Mouse (Mus musculus) liver, embryonic 11.5 days (tissue): ENCODE results near the gene Mrpl47. TPM values are rescaled to one million over a fixed set of nuclear protein-coding genes. Genes with fewer than 3 reads are reported as not detected.
A peak's percentile ranks its signal among the peaks of the same experiment; 100 is the strongest.

Source experiments
- ATAC-seq: fragments of 200-750 bp; cut with Nextera tagmentation; replicated peaks from 2 replicates; pipeline ENCODE4 v1.8.0; 2017; ENCODE audit warnings: moderate number of reproducible peaks, mild to moderate bottlenecking, moderate TSS enrichment, moderate library complexity; ENCODE audit not compliant: low FRiP score
- DNase-seq: peaks from one replicate; pipeline ENCODE4 v3.0.0-alpha.2; 2017; ENCODE audit warnings: low spot score
- H3K27ac ChIP-seq: fragments of 300-500 bp; sonication (generic); 2 replicates; pipeline ENCODE4 v1.5.1; 2014; ENCODE audit warnings: mild to moderate bottlenecking, low read depth, low read length, control low read depth
- H3K27me3 ChIP-seq: fragments of 300-500 bp; sonication (generic); replicated peaks from 2 replicates; pipeline ENCODE4 v1.6.1; 2014; ENCODE audit warnings: low read length, mixed read lengths; ENCODE audit not compliant: control insufficient read depth, insufficient read depth
- H3K36me3 ChIP-seq: fragments of 300-500 bp; sonication (generic); 2 replicates; pipeline ENCODE4 v1.6.1; 2014; ENCODE audit warnings: mild to moderate bottlenecking, low read length, moderate library complexity, mixed read lengths; ENCODE audit not compliant: control insufficient read depth, insufficient read depth
- H3K4me1 ChIP-seq: fragments of 300-500 bp; sonication (generic); replicated peaks from 2 replicates; pipeline ENCODE4 v1.6.1; 2014; ENCODE audit warnings: low read length, mixed read lengths; ENCODE audit not compliant: control insufficient read depth, insufficient read depth
- H3K4me2 ChIP-seq: fragments of 300-500 bp; sonication (generic); 2 replicates; pipeline ENCODE4 v1.6.1; 2014; ENCODE audit warnings: mild to moderate bottlenecking, control low read depth, moderate library complexity
- H3K4me3 ChIP-seq: fragments of 300-500 bp; sonication (generic); 2 replicates; pipeline ENCODE4 v1.5.1; 2014; ENCODE audit warnings: low read depth, low read length, control low read depth
- H3K9ac ChIP-seq: fragments of 300-500 bp; sonication (generic); 2 replicates; pipeline ENCODE4 v1.6.1; 2014; ENCODE audit warnings: low read depth, low read length, control low read depth
- H3K9me3 ChIP-seq: fragments of 300-500 bp; sonication (generic); 2 replicates; pipeline ENCODE4 v1.6.1; 2016; ENCODE audit warnings: low read length, inconsistent platforms, mixed read lengths; ENCODE audit not compliant: control insufficient read depth
- WGBS: fragments of 180-500 bp; shearing (Covaris S2); extraction: QIAGEN DNeasy Blood & Tissue Kit; methylation state at CpG from one replicate; pipeline ENCODE4 v1.1.7; 2014; 5-methylcytosine and 5-hydroxymethylcytosine counted together
- polyA plus RNA-seq: library from polyadenylated mRNA; unstranded; fragments of >200 nt; fragmentation: Nextera tagmentation; extraction: Ambion mirVana; gene quantifications from 2 replicates; pipeline ENCODE4 v1.2.1, GENCODE M21; 2014

The Mrpl47 gene
- polyA plus RNA-seq, 1 experiment from 2014 or later: 50.5 TPM

DNA sequence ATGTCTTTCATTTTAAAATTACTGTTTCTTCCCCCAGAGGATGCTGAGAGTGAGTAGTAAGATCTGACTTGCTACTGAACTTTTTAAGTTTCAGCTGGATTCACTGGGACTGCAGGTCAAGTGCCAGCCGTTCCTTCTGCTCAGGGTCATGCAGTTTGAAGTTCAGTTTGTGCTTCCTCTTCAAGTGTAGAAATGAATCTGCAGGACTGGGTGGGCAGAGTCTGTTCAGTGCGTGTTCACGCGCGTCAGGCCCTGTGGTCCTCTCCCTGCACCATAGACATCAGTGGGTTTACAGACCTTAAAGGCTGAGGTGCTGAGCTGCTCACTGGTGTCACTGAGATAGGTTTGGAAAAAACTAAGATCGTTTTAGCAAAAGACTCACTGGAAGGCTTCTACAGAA lies 7.6 kb upstream of the Mrpl47 start:
- no peak for DNase-seq
- Histone ChIP-seq H3K9ac (no peak overlapping the region), H3K4me3 (no peak overlapping the region), H3K36me3 (peaks cover 28% of the 10 kb centered on the region), H3K27ac (no peak overlapping the region), H3K4me1 (no peaks in the 10 kb centered on the region), H3K27me3 (no peaks in the 10 kb centered on the region), H3K9me3 (no peaks in the 10 kb centered on the region), H3K4me2 (no peak overlapping the region)
- ATAC-seq: no peak
- 97% methylated on average over 6 of the region's 6 CpGs for WGBS

DNA sequence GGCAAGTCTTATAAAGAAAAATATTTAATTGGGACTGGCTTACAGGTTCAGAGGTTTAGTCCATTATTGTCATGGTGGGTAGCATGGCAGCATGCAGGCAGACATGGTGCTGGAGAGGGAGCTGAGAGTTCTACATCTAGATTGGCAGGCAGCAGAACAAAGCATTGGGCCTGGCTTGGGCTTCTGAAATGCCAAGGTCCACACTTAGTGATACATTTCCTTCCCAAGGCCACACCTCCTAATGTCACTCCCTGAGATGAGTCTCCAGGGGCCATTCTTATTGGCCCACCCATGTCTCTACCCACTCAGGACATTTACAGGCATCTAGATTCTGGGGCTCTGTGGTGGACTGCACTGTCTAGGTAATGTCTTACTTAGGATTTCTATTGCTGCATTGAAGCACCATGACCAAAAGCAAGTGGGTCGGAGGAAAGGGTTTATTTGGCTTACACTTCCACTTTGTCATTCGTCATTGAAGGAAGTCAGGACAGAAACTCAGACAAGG lies 4.9 kb upstream of the Mrpl47 start:
- Histone ChIP-seq H3K4me2 (no peak overlapping the region), H3K27ac (no peak overlapping the region), H3K36me3 (peaks cover 12% of the 10 kb centered on the region), H3K27me3 (no peaks in the 10 kb centered on the region), H3K4me1 (peaks cover 11% of the 10 kb centered on the region), H3K4me3 (no peak overlapping the region), H3K9ac (no peak overlapping the region), H3K9me3 (no peaks in the 10 kb centered on the region)
- no peak for DNase-seq
- no peak for ATAC-seq
- 70% methylated on average over 2 of the region's 2 CpGs for WGBS

- Histone ChIP-seq H3K9me3 (no peaks in the 10 kb centered on the region), H3K4me2 (peak overlapping the region; percentile 83; the same call in 1 of the 2 replicates), H3K36me3 (no peaks in the 10 kb centered on the region; the same call in 1 of the 2 replicates), H3K27ac (no peak overlapping the region), H3K4me3 (peak overlapping the region; percentile 96; the same call in 1 of the 2 replicates), H3K9ac (no peak overlapping the region), H3K4me1 (peaks cover 13% of the 10 kb centered on the region), H3K27me3 (no peaks in the 10 kb centered on the region)
- DNase-seq (no peak), ATAC-seq (no peak)
- 90% methylated on average over 5 of the region's 5 CpGs for WGBS
Observed at GRCm38 (mm10) chr3:32738549-32738948, 1.1 kb upstream of the Mrpl47 start.

GRCm38 (mm10) chr3:32736244-32737171 lies 897 bp downstream of the Mrpl47 start, which contains the start of gene Ndufb5:
TSS of gene Ndufb5 (plus strand) at chr3:32736990.
- ATAC-seq (peak; percentile 92), DNase-seq (peak; percentile 92)
- Histone ChIP-seq H3K36me3 (peaks cover 10% of the 10 kb centered on the region), H3K4me2 (peak within 1 kb of the TSS; percentile 83), H3K27ac (peak within 1 kb of the TSS; percentile 78), H3K4me1 (peaks cover 13% of the 10 kb centered on the region), H3K27me3 (no peaks in the 10 kb centered on the region), H3K9ac (peak within 1 kb of the TSS; percentile 91), H3K4me3 (peak within 1 kb of the TSS; percentile 96), H3K9me3 (no peaks in the 10 kb centered on the region)
- under 1% methylated on average over 62 of the region's 62 CpGs for WGBS

GRCm38 (mm10) chr3:32727861-32728260 lies 9.5 kb downstream of the Mrpl47 start:
- Histone ChIP-seq H3K27ac (no peak overlapping the region), H3K4me3 (no peak overlapping the region), H3K4me1 (no peaks in the 10 kb centered on the region), H3K36me3 (peaks cover 49% of the 10 kb centered on the region), H3K27me3 (no peaks in the 10 kb centered on the region), H3K9me3 (no peaks in the 10 kb centered on the region), H3K9ac (no peak overlapping the region), H3K4me2 (no peak overlapping the region)
- 91% methylated on average over 4 of the region's 4 CpGs for WGBS
- no peak for ATAC-seq
- DNase-seq: no peak

- Histone ChIP-seq H3K9ac (no peak overlapping the region), H3K36me3 (peaks cover 52% of the 10 kb centered on the region), H3K4me1 (no peaks in the 10 kb centered on the region), H3K4me3 (no peak overlapping the region), H3K27ac (no peak overlapping the region), H3K9me3 (no peaks in the 10 kb centered on the region), H3K4me2 (no peak overlapping the region), H3K27me3 (no peaks in the 10 kb centered on the region)
- ATAC-seq: no peak
- 84% methylated on average over 5 of the region's 5 CpGs for WGBS
- DNase-seq: no peak
Observed at GRCm38 (mm10) chr3:32725951-32726350, 11.5 kb downstream of the Mrpl47 start.

GRCm38 (mm10) chr3:32724191-32724590 lies 13.2 kb downstream of the Mrpl47 start:
- 93% methylated on average over 7 of the region's 7 CpGs for WGBS
- DNase-seq: no peak
- no peak; the same call in 1 of the 2 replicates for ATAC-seq
- Histone ChIP-seq H3K27me3 (no peaks in the 10 kb centered on the region), H3K9ac (no peak overlapping the region), H3K9me3 (no peaks in the 10 kb centered on the region), H3K4me2 (no peak overlapping the region), H3K4me1 (no peaks in the 10 kb centered on the region), H3K27ac (no peak overlapping the region), H3K4me3 (no peak overlapping the region), H3K36me3 (peaks cover 53% of the 10 kb centered on the region)

GRCm38 (mm10) chr3:32718271-32718670 lies 19.1 kb downstream of the Mrpl47 start:
- Histone ChIP-seq H3K27ac (no peak overlapping the region), H3K9me3 (no peaks in the 10 kb centered on the region), H3K4me2 (no peak overlapping the region), H3K27me3 (no peaks in the 10 kb centered on the region), H3K36me3 (peaks cover 67% of the 10 kb centered on the region), H3K4me3 (no peak overlapping the region), H3K4me1 (no peaks in the 10 kb centered on the region), H3K9ac (no peak overlapping the region)
- DNase-seq (no peak), ATAC-seq (no peak)
- WGBS: 93% methylated on average over 5 of the region's 5 CpGs
